Mouse (Mus musculus) heart, adult 10 weeks (tissue): ENCODE measurements around the gene Cfap77. TPM values are rescaled to one million over a fixed set of nuclear protein-coding genes. Genes with fewer than 3 reads are reported as not detected.

Experiments
- polyA plus RNA-seq: library from polyadenylated mRNA; stranded (reverse); fragments of 350-450 nt; fragmentation: Illumina TruSeq; extraction: RNeasy Lipid Tissue Mini Kit (QIAGEN cat#74804); gene quantifications from one replicate; pipeline ENCODE4 v1.2.3, GENCODE M21; 2014; ENCODE audit warnings: low read depth, low replicate concordance

Cfap77 gene
- not detected for polyA plus RNA-seq

DNA sequence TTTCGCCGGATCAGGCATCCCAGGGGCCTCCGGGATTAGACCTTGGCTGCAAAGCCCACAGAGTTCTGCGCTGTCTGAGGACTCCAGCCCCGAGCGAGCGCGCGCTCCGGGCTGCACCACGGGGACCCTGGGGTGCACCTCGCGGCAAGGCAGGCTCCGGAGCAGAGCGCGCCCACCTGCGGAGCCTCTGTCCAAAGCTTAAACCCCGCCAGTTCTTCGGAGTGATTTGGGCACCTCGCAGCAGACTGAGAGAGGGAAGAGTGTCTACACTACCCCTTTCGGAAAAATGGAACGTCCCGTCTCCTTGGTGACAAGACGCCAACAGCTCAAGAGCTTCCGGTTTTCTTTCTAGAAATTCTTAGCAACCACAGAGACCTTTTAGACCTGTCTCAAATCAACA, at the start of gene Cfap77:
TSS of gene Cfap77 (minus strand) at position 76 of the 400 bp plus-strand sequence.

GRCm38 (mm10) chr2:29060135-29060597, 5.3 kb upstream of the Cfap77 start, which contains the start of gene Ttf1:
Ttf1 (plus strand) TSS chr2:29060262.

GRCm38 (mm10) chr2:28916513-28916865, 138.4 kb downstream of the Cfap77 start, which contains the start of gene Barhl1:
Barhl1 (minus strand) TSS chr2:28916668.

Other genes with a start within 250 kb of the Cfap77 start
- 12.0 TPM for gene Gtf3c4, start 214.7 kb downstream of the Cfap77 start, polyA plus RNA-seq
- gene Ddx31, start 214.7 kb downstream of the Cfap77 start, polyA plus RNA-seq: 3.1 TPM
- not detected for gene Barhl1, start 138.4 kb downstream of the Cfap77 start, polyA plus RNA-seq
- 7.4 TPM for gene Ttf1, start 5.2 kb upstream of the Cfap77 start, polyA plus RNA-seq
- 14.7 TPM for gene Setx, start 69.1 kb upstream of the Cfap77 start, polyA plus RNA-seq
- 9.3 TPM for gene Ntng2, start 197.9 kb upstream of the Cfap77 start, polyA plus RNA-seq